Mouse (Mus musculus) liver, embryonic 14.5 days (tissue): ENCODE measurements around the gene Wasf2. TPM values are rescaled to one million over a fixed set of nuclear protein-coding genes. Genes with fewer than 3 reads are reported as not detected.

Source experiments
- ATAC-seq: fragments of 200-750 bp; cut with Nextera tagmentation; 2 replicates; pipeline ENCODE4 v1.8.0; 2017; ENCODE audit warnings: moderate number of reproducible peaks, mild to moderate bottlenecking, moderate library complexity; ENCODE audit not compliant: insufficient read depth
- DNase-seq, 3 experiments: peaks; one replicate each; pipeline ENCODE4 v3.0.0-alpha.2; 2012 to 2013; ENCODE audit warnings: low read depth in 3 of 3, low spot score in 3 of 3
- H3K27ac ChIP-seq: fragments of 300-500 bp; sonication (generic); 2 replicates; pipeline ENCODE4 v1.5.1; 2014; ENCODE audit warnings: moderate library complexity, mild to moderate bottlenecking, control low read depth, inconsistent platforms
- H3K27me3 ChIP-seq: fragments of 300-500 bp; sonication (generic); 2 replicates; pipeline ENCODE4 v1.6.1; 2014; ENCODE audit warnings: mild to moderate bottlenecking, low read length, moderate library complexity; ENCODE audit not compliant: control insufficient read depth, insufficient read depth
- H3K36me3 ChIP-seq: fragments of 300-500 bp; sonication (generic); replicated peaks from 2 replicates; pipeline ENCODE4 v1.6.1; 2014; ENCODE audit warnings: low read depth; ENCODE audit not compliant: control insufficient read depth, insufficient read depth
- H3K4me1 ChIP-seq, 2 experiments: fragments of 200-500 bp in 1 of 2; fragments of 300-500 bp in 1 of 2; sonication (generic) in 1 of 2; replicated peaks; 2 replicates each; pipeline ENCODE4 v1.6.1; 2012 to 2014; ENCODE audit warnings: antibody characterized with exemption in 1 of 2, inconsistent platforms in 1 of 2, low read length in 1 of 2; ENCODE audit not compliant: control insufficient read depth in 2 of 2, insufficient read depth in 2 of 2
- H3K4me2 ChIP-seq: fragments of 300-500 bp; sonication (generic); 2 replicates; pipeline ENCODE4 v1.6.1; 2014; ENCODE audit warnings: low read depth, mild to moderate bottlenecking, control low read depth, moderate library complexity
- H3K4me3 ChIP-seq, 2 experiments: fragments of 200-500 bp in 1 of 2; fragments of 300-500 bp in 1 of 2; sonication (generic) in 1 of 2; 2 replicates each; pipeline ENCODE4 v1.5.1; 2012 to 2014; ENCODE audit warnings: low read depth in 2 of 2, low read length in 2 of 2, mild to moderate bottlenecking in 2 of 2, control low read depth in 1 of 2, inconsistent platforms in 1 of 2, moderate library complexity in 1 of 2; ENCODE audit not compliant: insufficient read depth in 1 of 2
- H3K9ac ChIP-seq: fragments of 300-500 bp; sonication (generic); replicated peaks from 2 replicates; pipeline ENCODE4 v1.6.1; 2014; ENCODE audit warnings: mild to moderate bottlenecking, control low read depth, moderate library complexity
- H3K9me3 ChIP-seq: fragments of 300-500 bp; sonication (generic); 2 replicates; pipeline ENCODE4 v1.6.1; 2016; ENCODE audit warnings: low read length, mixed read lengths; ENCODE audit not compliant: control insufficient read depth
- CTCF ChIP-seq: IDR thresholded peaks from 2 replicates; pipeline ENCODE4 v1.5.1; 2016; ENCODE audit warnings: antibody characterized with exemption, low read depth, control low read depth
- EP300 ChIP-seq: IDR thresholded peaks from 2 replicates; pipeline ENCODE4 v1.6.1; 2016; ENCODE audit warnings: antibody characterized with exemption, low read depth
- WGBS: fragments of 180-500 bp; shearing (Covaris S2); extraction: QIAGEN DNeasy Blood & Tissue Kit; methylation state at CpG from one replicate; pipeline ENCODE4 v1.1.7; 2014; ENCODE audit not compliant: insufficient replicate concordance; 5-methylcytosine and 5-hydroxymethylcytosine counted together
- polyA plus RNA-seq, 2 experiments: library from polyadenylated mRNA; depleted of rRNA in 1 of 2; stranded (reverse) in 1 of 2; unstranded in 1 of 2; fragments of >200 nt; fragmentation: Nextera tagmentation in 1 of 2; extraction: Ambion mirVana in 1 of 2; gene quantifications; 2 replicates each; pipeline versions ENCODE4 v1.2.1 to v1.2.3; 2012 to 2014

Wasf2 gene
- polyA plus RNA-seq, 2 experiments = 11.4 to 31.4 TPM

- no peak overlapping the region for H3K9ac ChIP-seq
- H3K4me1 ChIP-seq = 0 out of 4 replicates have a peak, but pooled peaks cover 0 to 2% of the 10 kb centered on the region in 2 experiments
- DNase-seq = no peak
- WGBS = 67% methylated on average over 14 of the region's 14 CpGs
- no peak overlapping the region for H3K4me3 ChIP-seq
- H3K27ac ChIP-seq = no peak overlapping the region
- no peaks in the 10 kb centered on the region for H3K27me3 ChIP-seq
- no peak overlapping the region for H3K4me2 ChIP-seq
- no peak for ATAC-seq
- no peaks in the 10 kb centered on the region for H3K36me3 ChIP-seq
- H3K9me3 ChIP-seq = no peaks in the 10 kb centered on the region
- TF ChIP-seq CTCF = no peak
- TF ChIP-seq EP300 = no peak
Observed at GRCm38 (mm10) chr4:133115721-133116429, 14.4 kb upstream of the Wasf2 start.

GRCm38 (mm10) chr4:133116756-133117470 lies 13.4 kb upstream of the Wasf2 start:
- TF ChIP-seq EP300 (no peak), CTCF (no peak)
- no peak for DNase-seq
- Histone ChIP-seq H3K4me2 (no peak overlapping the region), H3K27me3 (no peaks in the 10 kb centered on the region), H3K27ac (no peak overlapping the region), H3K36me3 (no peaks in the 10 kb centered on the region), H3K4me1 (peaks cover 0 to 4% of the 10 kb centered on the region in 2 experiments; a peak in 2 of 4 replicates), H3K4me3 (no peak overlapping the region), H3K9ac (no peak overlapping the region), H3K9me3 (no peaks in the 10 kb centered on the region)
- ATAC-seq = no peak
- WGBS = 51% methylated on average over 3 of the region's 3 CpGs

- ATAC-seq (0 out of 2 replicates have a peak, but pooled peaks have one; percentile 41), DNase-seq (no peak)
- TF ChIP-seq CTCF (no peak), EP300 (no peak)
- H3K4me2 ChIP-seq = no peak overlapping the region
- 38% methylated on average over 18 of the region's 18 CpGs for WGBS
- H3K27ac ChIP-seq = no peak overlapping the region
- H3K4me3 ChIP-seq = no peak overlapping the region
- H3K9me3 ChIP-seq = no peaks in the 10 kb centered on the region
- no peaks in the 10 kb centered on the region for H3K36me3 ChIP-seq
- H3K4me1 ChIP-seq = peaks cover 0 to 9% of the 10 kb centered on the region in 2 experiments; a peak in 2 of 4 replicates
- H3K9ac ChIP-seq = no peak overlapping the region
- H3K27me3 ChIP-seq = no peaks in the 10 kb centered on the region
Observed at GRCm38 (mm10) chr4:133117556-133118411, 12.5 kb upstream of the Wasf2 start.

DNA sequence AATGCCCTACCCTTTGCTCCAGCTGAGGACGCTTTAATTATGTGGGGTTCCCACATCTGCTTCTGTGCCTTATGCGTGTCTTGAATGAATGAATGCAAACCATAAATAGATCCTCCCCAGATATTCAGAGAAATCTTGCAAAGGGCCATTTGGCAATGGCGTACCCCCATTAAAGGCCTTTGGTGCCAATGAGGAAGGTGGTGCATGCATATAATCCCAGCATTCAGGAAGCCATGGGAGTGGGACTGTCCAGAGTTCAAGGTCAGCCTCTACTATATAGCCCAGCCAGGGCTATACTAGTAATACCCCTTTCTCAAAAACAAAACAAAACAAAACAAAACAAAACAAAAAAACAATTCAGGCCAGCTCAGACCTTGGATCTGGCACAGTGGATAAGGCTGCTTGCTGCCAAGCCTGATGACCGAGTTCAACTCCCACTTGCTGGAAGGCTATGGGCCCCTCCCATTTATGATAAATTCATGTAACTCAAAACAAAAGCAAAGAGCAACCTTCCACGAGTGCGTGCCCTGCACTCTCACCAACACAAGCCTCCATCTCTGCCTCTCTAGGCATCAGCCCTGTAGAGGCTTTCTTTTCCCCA lies 11.4 kb upstream of the Wasf2 start:
- H3K27me3 ChIP-seq = no peaks in the 10 kb centered on the region
- H3K9me3 ChIP-seq = no peaks in the 10 kb centered on the region
- DNase-seq (no peak), ATAC-seq (no peak)
- peaks cover 0 to 9% of the 10 kb centered on the region in 2 experiments; a peak in 2 of 4 replicates for H3K4me1 ChIP-seq
- H3K36me3 ChIP-seq = no peaks in the 10 kb centered on the region
- no peak overlapping the region for H3K4me2 ChIP-seq
- H3K27ac ChIP-seq = no peak overlapping the region
- TF ChIP-seq EP300 (no peak), CTCF (no peak)
- H3K9ac ChIP-seq = no peak overlapping the region
- 66% methylated on average over 6 of the region's 6 CpGs for WGBS
- H3K4me3 ChIP-seq = no peak overlapping the region
